Comparison of ENCODE assay signal across 8 mouse cellular contexts in genomic region chr9:106471892-106472291, GRCm38 (mm10). TPM values are rescaled to one million over a fixed set of nuclear protein-coding genes. Genes with fewer than 3 reads are reported as not detected.
DNase-seq lines count a peak whose midpoint lies in the region; ATAC-seq and TF ChIP-seq lines count a peak whose summit lies in the region.

No protein-coding gene starts in this region.

- TF ChIP-seq CTCF in kidney, adult 2 months (conservative IDR thresholded peaks at IDR 0.05; ENCODE audit: insufficient read depth, insufficient read length, low read depth, low read length) = no peak
- peak; percentile 16; the same call in 1 of the 2 replicates for TF ChIP-seq CTCF in lung, embryonic 14.5 days (IDR thresholded peaks at IDR 0.05; ENCODE audit: low read depth)

- no peaks in the 10 kb centered on the region for H3K9me3 ChIP-seq in hindbrain, embryonic 13.5 days
- H3K9me3 ChIP-seq in hindbrain, embryonic 16.5 days (ENCODE audit: control insufficient read depth, low read length) = no peaks in the 10 kb centered on the region
- H3K9me3 ChIP-seq in lung, embryonic 14.5 days (ENCODE audit: low read depth, low read length) = no peaks in the 10 kb centered on the region

- 0 out of 2 replicates have a peak, but pooled peaks cover 3% of the 10 kb centered on the region for H3K27me3 ChIP-seq in hindbrain, embryonic 13.5 days
- H3K27me3 ChIP-seq in hindbrain, embryonic 16.5 days (replicated peaks; ENCODE audit: control insufficient read depth, insufficient read depth, low read length) = no peaks in the 10 kb centered on the region
- no peaks in the 10 kb centered on the region for H3K27me3 ChIP-seq in kidney, adult 2 months (replicated peaks; ENCODE audit: control insufficient read depth, insufficient read depth, low read length)
- H3K27me3 ChIP-seq in lung, embryonic 14.5 days (ENCODE audit: insufficient read depth, low read length) = no peaks in the 10 kb centered on the region

- 0 out of 2 replicates have a peak overlapping the region, but pooled peaks have one; percentile 39 for H3K9ac ChIP-seq in hindbrain, embryonic 13.5 days
- H3K9ac ChIP-seq in hindbrain, embryonic 16.5 days (ENCODE audit: low read depth, low read length) = no peak overlapping the region
- H3K9ac ChIP-seq in lung, embryonic 14.5 days = no peak overlapping the region

- DNase-seq in adrenal gland, postnatal 36 days = peak; percentile 44 to 66
- peak; percentile 75 for DNase-seq in gastrocnemius, postnatal 25 days
- DNase-seq in kidney, adult 2 months = peak; percentile 81
- DNase-seq in lung, embryonic 14.5 days = peak; percentile 77
- peak; percentile 87 for DNase-seq in testis, postnatal 14 days (ENCODE audit: low spot score)

- H3K4me3 ChIP-seq in hindbrain, embryonic 13.5 days = no peak overlapping the region
- H3K4me3 ChIP-seq in hindbrain, embryonic 16.5 days (ENCODE audit: low read length) = no peak overlapping the region
- H3K4me3 ChIP-seq in kidney, adult 2 months (ENCODE audit: insufficient read depth, low read depth, low read length) = peak overlapping the region; percentile 2; the same call in 1 of the 2 replicates
- no peak overlapping the region for H3K4me3 ChIP-seq in lung, embryonic 14.5 days (ENCODE audit: low read depth, low read length)

- no peak overlapping the region for H3K27ac ChIP-seq in hindbrain, embryonic 13.5 days
- H3K27ac ChIP-seq in hindbrain, embryonic 16.5 days (ENCODE audit: low read depth, low read length) = no peak overlapping the region
- peak overlapping the region; percentile 13; the same call in 1 of the 2 replicates for H3K27ac ChIP-seq in kidney, adult 2 months (ENCODE audit: insufficient read depth, low read depth, low read length)
- H3K27ac ChIP-seq in lung, embryonic 14.5 days (ENCODE audit: low read depth) = no peak overlapping the region

- H3K4me1 ChIP-seq in hindbrain, embryonic 13.5 days (replicated peaks) = peaks cover 31% of the 10 kb centered on the region
- no peaks in the 10 kb centered on the region; the same call in 1 of the 2 replicates for H3K4me1 ChIP-seq in hindbrain, embryonic 16.5 days (ENCODE audit: control insufficient read depth, insufficient read depth, low read depth, low read length)
- H3K4me1 ChIP-seq in kidney, adult 2 months (ENCODE audit: control insufficient read depth, insufficient read depth, low read length) = peaks cover 13% of the 10 kb centered on the region
- H3K4me1 ChIP-seq in lung, embryonic 14.5 days (ENCODE audit: insufficient read depth) = peaks cover 13% of the 10 kb centered on the region

- H3K36me3 ChIP-seq in hindbrain, embryonic 13.5 days = no peaks in the 10 kb centered on the region
- no peaks in the 10 kb centered on the region for H3K36me3 ChIP-seq in hindbrain, embryonic 16.5 days (ENCODE audit: control insufficient read depth, insufficient read depth, low read length)
- no peaks in the 10 kb centered on the region for H3K36me3 ChIP-seq in kidney, adult 2 months (ENCODE audit: control insufficient read depth, insufficient read depth, low read length)
- no peaks in the 10 kb centered on the region for H3K36me3 ChIP-seq in lung, embryonic 14.5 days (ENCODE audit: insufficient read depth)

- WGBS in hindbrain, embryonic 13.5 days = 9% methylated on average over 5 of the region's 5 CpGs
- 29% methylated on average over 5 of the region's 5 CpGs for WGBS in hindbrain, embryonic 16.5 days
- 50% methylated on average over 5 of the region's 5 CpGs for WGBS in kidney, adult 2 months
- 15% methylated on average over 5 of the region's 5 CpGs for WGBS in lung, embryonic 14.5 days

- no peak for TF ChIP-seq POLR2A in kidney, adult 2 months (IDR thresholded peaks at IDR 0.05; ENCODE audit: low read depth, low read length)

- no peak overlapping the region for H3K4me2 ChIP-seq in hindbrain, embryonic 13.5 days
- no peak overlapping the region for H3K4me2 ChIP-seq in hindbrain, embryonic 16.5 days (ENCODE audit: low read length)
- H3K4me2 ChIP-seq in lung, embryonic 14.5 days = peak overlapping the region; percentile 45

- ATAC-seq in hindbrain, embryonic 13.5 days (ENCODE audit: low FRiP score) = no peak
- ATAC-seq in hindbrain, embryonic 16.5 days = no peak
- peak; percentile 45 for ATAC-seq in lung, embryonic 14.5 days (ENCODE audit: insufficient read depth)
- no peak for ATAC-seq in inflammation-experienced regulatory T-cells, adult 6 months

RNA-seq across cellular contexts. Expression of gene Rrp9, which starts 3.9 kb away (rescaled TPM):
- polyA plus RNA-seq in hindbrain, embryonic 13.5 days (2015; fragmentation: Nextera tagmentation; extraction: Ambion mirVana) = 43.9 and 44.0 TPM in 2 replicates
- 43.1 and 43.9 TPM in 2 replicates for polyA plus RNA-seq in hindbrain, embryonic 16.5 days (2015; fragmentation: Nextera tagmentation; extraction: Ambion mirVana)
- 10 to 100 TPM; 28.0 to 37.2 TPM for total RNA-seq in adrenal gland, postnatal 36 days (2021)
- 10 to 100 TPM; 17.1 to 18.7 TPM for total RNA-seq in gastrocnemius, postnatal 25 days (2021)
- polyA plus RNA-seq in kidney, adult 2 months (2012; rRNA removed) = 17.5 and 20.7 TPM in 2 replicates
- polyA plus RNA-seq in lung, embryonic 14.5 days (2014; fragmentation: Nextera tagmentation; extraction: Ambion mirVana) = 45.2 and 52.7 TPM in 2 replicates
- polyA plus RNA-seq in inflammation-experienced regulatory T-cells, adult 6 months (2017; shearing (Covaris generic)) = 10 to 100 TPM; 21.5 to 34.6 (median 29.4) TPM

RNA-seq across cellular contexts. Expression of gene Parp3, which starts 4.9 kb away (rescaled TPM):
- polyA plus RNA-seq in hindbrain, embryonic 13.5 days (2015; fragmentation: Nextera tagmentation; extraction: Ambion mirVana) = 0.74 and 0.88 TPM in 2 replicates
- 1.3 TPM in 2 replicates for polyA plus RNA-seq in hindbrain, embryonic 16.5 days (2015; fragmentation: Nextera tagmentation; extraction: Ambion mirVana)
- 10 to 100 TPM; 37.8 to 55.4 TPM for total RNA-seq in adrenal gland, postnatal 36 days (2021)
- 10 to 100 TPM; 54.3 to 90.0 TPM for total RNA-seq in gastrocnemius, postnatal 25 days (2021)
- polyA plus RNA-seq in kidney, adult 2 months (2012; rRNA removed) = 25.8 and 31.9 TPM in 2 replicates
- 1.6 and 2.4 TPM in 2 replicates for polyA plus RNA-seq in lung, embryonic 14.5 days (2014; fragmentation: Nextera tagmentation; extraction: Ambion mirVana)
- polyA plus RNA-seq in inflammation-experienced regulatory T-cells, adult 6 months (2017; shearing (Covaris generic)) = 10 to 100 TPM; 32.4 to 68.7 (median 54.1) TPM

RNA-seq across cellular contexts. Expression of gene Gpr62, which starts 6.2 kb away (rescaled TPM):
- 0.60 and 0.68 TPM in 2 replicates for polyA plus RNA-seq in hindbrain, embryonic 13.5 days (2015; fragmentation: Nextera tagmentation; extraction: Ambion mirVana)
- polyA plus RNA-seq in hindbrain, embryonic 16.5 days (2015; fragmentation: Nextera tagmentation; extraction: Ambion mirVana) = 1.3 and 1.4 TPM in 2 replicates
- under 1 TPM in 1 of 2 experiments, not detected in 1; 0.13 TPM for total RNA-seq in adrenal gland, postnatal 36 days (2021)
- under 1 TPM in 1 of 2 experiments, not detected in 1; 0.18 TPM for total RNA-seq in gastrocnemius, postnatal 25 days (2021)
- 0.07 TPM in 1 of 2 replicates, not detected in the other for polyA plus RNA-seq in kidney, adult 2 months (2012; rRNA removed)
- 0.26 and 0.34 TPM in 2 replicates for polyA plus RNA-seq in lung, embryonic 14.5 days (2014; fragmentation: Nextera tagmentation; extraction: Ambion mirVana)
- polyA plus RNA-seq in inflammation-experienced regulatory T-cells, adult 6 months (2017; shearing (Covaris generic)) = not detected

RNA-seq across cellular contexts. Expression of gene Pcbp4, which starts 18.8 kb away (rescaled TPM):
- polyA plus RNA-seq in hindbrain, embryonic 13.5 days (2015; fragmentation: Nextera tagmentation; extraction: Ambion mirVana) = 248 and 259 TPM in 2 replicates
- polyA plus RNA-seq in hindbrain, embryonic 16.5 days (2015; fragmentation: Nextera tagmentation; extraction: Ambion mirVana) = 228 and 235 TPM in 2 replicates
- total RNA-seq in adrenal gland, postnatal 36 days (2021) = 10 to 100 TPM; 20.2 to 27.7 TPM
- total RNA-seq in gastrocnemius, postnatal 25 days (2021) = 10 to 100 TPM; 54.6 to 59.7 TPM
- polyA plus RNA-seq in kidney, adult 2 months (2012; rRNA removed) = 90.3 and 115 TPM in 2 replicates
- polyA plus RNA-seq in lung, embryonic 14.5 days (2014; fragmentation: Nextera tagmentation; extraction: Ambion mirVana) = 95.9 and 109 TPM in 2 replicates
- 1 to 10 TPM; 4.1 to 5.0 (median 4.4) TPM for polyA plus RNA-seq in inflammation-experienced regulatory T-cells, adult 6 months (2017; shearing (Covaris generic))

RNA-seq across cellular contexts. Expression of gene Abhd14a, which starts 24.4 kb away (rescaled TPM):
- 51.7 and 52.7 TPM in 2 replicates for polyA plus RNA-seq in hindbrain, embryonic 13.5 days (2015; fragmentation: Nextera tagmentation; extraction: Ambion mirVana)
- polyA plus RNA-seq in hindbrain, embryonic 16.5 days (2015; fragmentation: Nextera tagmentation; extraction: Ambion mirVana) = 83.8 and 87.8 TPM in 2 replicates
- total RNA-seq in adrenal gland, postnatal 36 days (2021) = 10 to 100 TPM; 18.9 to 20.2 TPM
- 10 to 100 TPM; 14.7 to 18.3 TPM for total RNA-seq in gastrocnemius, postnatal 25 days (2021)
- polyA plus RNA-seq in kidney, adult 2 months (2012; rRNA removed) = 137 and 146 TPM in 2 replicates
- 46.0 and 48.4 TPM in 2 replicates for polyA plus RNA-seq in lung, embryonic 14.5 days (2014; fragmentation: Nextera tagmentation; extraction: Ambion mirVana)
- polyA plus RNA-seq in inflammation-experienced regulatory T-cells, adult 6 months (2017; shearing (Covaris generic)) = 10 to 100 TPM in 2 of 3 experiments, 1 to 10 TPM in 1; 8.1 to 14.9 (median 14.4) TPM
